Mouse (Mus musculus) granulocyte monocyte progenitor cell, adult 5-6 weeks (primary cell): ENCODE results near the gene Krtdap. TPM values are rescaled to one million over a fixed set of nuclear protein-coding genes. Genes with fewer than 3 reads are reported as not detected.
"Not testable (repeated sequence)": the region's sequence is repeated elsewhere in the genome, so short reads cannot be mapped to it uniquely, and the experiment has no call there.

Experiments used
- ATAC-seq: replicated peaks from 2 replicates; pipeline ENCODE4 v1.8.0; 2016; ENCODE audit warnings: mild to moderate bottlenecking, moderate TSS enrichment, inconsistent platforms; ENCODE audit not compliant: poor library complexity, severe bottlenecking
- total RNA-seq, 2 experiments: library from RNA; stranded (forward) in 1 of 2; stranded (reverse) in 1 of 2; fragments of 200-712, 200-1000 nt in 1 of 2; fragments of >200 nt in 1 of 2; fragmentation: Nextera tagmentation in 1 of 2; gene quantifications; 2 replicates each; pipeline ENCODE4 v1.2.3; 2014 to 2017

The Krtdap gene
- total RNA-seq, 2 experiments from 2014 or later, result not detected

DNA sequence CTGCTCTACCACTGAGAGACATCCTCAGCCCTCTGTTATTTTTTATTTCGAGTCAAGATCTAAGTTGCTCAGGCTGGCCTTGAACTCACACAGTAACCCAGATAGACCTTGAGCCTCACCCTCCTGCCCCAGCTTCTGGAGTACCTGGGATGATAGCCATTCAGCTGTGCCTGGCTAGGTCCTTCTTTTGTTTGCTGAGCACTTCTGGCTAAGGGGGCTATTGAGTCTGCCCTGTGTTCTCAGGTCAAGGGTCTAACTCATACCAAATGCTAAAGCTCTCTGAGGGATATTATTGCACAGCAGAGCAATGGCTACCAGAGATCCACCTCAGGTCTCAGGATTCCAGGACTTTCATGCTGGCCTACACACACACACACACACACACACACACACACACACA, 2.5 kb upstream of the Krtdap start:
- no peak for ATAC-seq

DNA sequence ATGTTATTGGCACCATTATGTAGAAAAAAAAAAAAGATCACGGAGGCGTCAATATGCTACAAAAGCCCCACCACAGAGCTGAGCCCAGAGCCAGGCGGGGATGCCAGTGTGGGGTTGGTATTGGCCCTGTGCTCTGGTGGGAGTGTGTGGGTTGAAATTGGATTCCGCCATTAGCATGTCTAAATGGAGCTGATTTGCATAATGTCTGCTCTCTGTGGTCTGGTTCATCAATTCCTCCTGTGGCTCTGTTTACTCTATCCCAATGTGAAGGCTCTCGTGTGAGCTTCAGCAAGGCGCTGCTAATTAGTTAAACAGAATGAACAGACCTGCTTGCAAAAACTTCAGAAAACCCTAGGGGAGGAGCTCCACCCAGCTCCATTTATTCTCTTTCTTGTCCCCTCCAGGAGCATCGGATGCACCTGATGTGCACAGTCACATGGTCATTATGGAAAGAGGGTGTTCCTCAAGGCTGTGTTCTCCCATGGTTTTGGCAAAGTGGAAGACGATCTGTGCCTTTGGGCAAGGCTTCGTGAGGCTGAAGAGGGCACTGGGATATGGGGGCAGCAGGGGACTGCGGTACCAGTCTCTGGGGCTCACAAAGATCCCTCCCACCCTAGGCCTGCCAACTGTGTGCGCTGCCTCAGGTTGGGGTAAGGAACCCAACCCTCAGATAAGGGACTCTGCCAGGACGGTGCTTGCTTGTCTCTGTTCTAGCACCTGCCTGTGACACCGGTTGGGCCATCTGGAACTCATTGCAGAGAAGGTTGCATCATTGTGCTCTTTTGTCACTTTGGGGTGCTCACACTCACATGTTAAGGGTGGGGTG, 1.8 kb upstream of the Krtdap start:
- ATAC-seq, result 0 out of 2 replicates have a peak, but pooled peaks have one; percentile 41

DNA sequence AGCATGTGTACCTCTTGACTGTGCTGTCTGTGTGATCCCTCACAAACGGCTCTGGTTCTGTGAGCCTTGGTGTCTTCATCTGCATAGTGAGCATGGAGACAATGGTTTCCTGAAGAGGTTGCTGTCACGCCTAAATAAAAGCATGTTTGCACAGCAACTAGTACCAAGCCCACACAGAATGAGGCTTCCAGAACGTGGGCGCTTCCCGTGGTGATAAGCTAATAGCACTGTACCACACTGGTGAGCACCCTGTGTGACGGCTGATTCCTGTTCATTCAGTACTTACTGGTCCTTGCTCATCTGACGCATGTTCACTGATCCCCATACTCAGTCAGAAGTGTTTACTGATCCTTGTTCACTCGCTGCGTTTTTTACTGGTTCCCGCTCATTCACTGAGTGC, 2.4 kb downstream of the Krtdap start:
- ATAC-seq, result no peak

DNA sequence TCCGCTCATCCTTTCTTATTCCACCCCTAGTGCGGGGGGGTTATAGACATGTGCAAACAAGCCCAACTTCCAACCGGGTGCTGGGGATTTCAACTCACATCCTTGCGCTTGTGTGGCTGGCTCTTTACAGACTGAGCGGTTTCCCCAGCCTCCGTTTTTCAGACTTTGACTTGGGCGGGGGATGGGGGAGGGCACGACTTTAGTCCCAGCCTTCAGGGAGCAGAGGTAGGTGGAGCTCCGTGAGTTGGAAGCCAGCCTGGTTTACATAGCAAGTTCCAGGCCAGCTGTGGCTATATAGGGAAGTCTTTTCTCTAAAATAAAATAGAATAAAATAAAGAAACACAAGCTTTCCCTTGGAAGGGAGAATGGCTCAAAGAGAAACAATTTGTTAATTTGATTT, 4.2 kb downstream of the Krtdap start:
- no peak for ATAC-seq

DNA sequence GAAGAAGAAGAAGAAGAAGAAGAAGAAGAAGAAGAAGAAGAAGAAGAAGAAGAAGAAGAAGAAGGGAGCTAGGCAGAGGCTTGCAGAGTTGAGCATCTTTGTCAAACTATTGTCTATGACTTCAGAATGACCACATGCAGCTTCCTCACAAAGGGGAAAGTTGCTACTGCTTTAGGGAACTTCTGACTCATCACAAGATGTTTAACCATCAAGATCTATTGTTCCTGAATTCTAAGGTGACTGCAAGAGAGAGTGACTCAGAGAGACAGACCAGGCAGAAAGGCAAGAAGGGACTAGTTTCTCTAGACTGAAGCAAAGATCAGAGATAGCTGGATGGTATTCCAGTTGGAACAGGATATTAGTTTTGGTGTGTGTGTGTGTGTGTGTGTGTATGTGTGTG, 7.2 kb downstream of the Krtdap start:
- ATAC-seq, result peak; percentile 93

DNA sequence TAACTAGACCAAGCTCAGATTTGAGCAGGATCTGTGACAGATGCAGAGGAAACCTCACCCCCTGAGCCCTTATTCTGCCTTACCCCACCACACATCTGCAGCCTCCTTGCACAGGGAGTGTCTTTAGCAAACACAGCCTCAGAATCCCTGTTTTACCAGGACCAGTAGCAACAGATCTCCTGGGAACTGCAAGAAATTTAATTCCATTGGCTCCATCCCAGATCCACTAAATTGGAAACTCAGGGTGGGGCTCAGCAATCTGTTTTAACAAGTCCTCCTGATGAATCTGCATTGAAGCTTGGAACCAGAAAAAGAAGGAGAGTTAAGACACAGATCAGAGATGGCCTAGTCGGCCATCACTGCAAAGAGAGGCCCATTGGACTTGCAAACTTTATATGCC, 9.1 kb downstream of the Krtdap start:
- no peak for ATAC-seq

DNA sequence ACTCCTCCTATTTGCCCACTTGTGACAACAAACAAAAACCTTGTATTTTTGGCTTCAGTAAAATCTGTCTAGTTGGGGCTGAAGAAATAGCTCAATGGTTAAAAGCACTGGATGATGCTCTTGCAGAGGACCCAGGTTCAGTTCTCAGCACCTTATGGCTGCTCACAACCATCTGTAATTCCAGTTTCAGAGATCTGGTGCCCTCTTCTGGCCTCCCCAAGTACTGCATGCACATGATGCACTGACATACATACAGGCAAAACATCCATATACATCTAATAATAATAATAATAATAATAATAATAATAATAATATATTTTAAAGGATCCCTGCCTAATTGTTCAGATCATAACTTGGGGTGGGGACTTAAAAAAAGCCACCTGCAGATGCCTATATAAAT, 13.0 kb downstream of the Krtdap start:
- no peak for ATAC-seq

DNA sequence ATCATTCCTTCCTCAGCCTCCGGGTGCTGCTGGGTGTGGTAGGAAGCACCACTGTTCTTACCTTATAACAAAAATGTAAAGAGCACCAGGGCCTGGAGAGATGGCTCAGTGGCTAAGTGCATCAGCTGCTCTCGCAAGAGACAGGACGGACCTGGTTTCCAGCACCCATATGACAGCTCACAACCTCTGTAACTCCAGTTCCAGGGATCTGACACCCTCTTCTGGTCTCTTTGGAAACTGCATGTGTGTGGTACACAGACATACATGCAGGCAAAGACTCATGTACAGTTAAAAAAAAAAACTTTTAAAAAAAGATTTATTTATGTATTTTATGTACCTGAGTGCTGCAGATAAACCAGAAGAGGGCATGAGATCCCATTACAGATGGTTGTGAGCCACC, 15.6 kb downstream of the Krtdap start:
- no peak for ATAC-seq

DNA sequence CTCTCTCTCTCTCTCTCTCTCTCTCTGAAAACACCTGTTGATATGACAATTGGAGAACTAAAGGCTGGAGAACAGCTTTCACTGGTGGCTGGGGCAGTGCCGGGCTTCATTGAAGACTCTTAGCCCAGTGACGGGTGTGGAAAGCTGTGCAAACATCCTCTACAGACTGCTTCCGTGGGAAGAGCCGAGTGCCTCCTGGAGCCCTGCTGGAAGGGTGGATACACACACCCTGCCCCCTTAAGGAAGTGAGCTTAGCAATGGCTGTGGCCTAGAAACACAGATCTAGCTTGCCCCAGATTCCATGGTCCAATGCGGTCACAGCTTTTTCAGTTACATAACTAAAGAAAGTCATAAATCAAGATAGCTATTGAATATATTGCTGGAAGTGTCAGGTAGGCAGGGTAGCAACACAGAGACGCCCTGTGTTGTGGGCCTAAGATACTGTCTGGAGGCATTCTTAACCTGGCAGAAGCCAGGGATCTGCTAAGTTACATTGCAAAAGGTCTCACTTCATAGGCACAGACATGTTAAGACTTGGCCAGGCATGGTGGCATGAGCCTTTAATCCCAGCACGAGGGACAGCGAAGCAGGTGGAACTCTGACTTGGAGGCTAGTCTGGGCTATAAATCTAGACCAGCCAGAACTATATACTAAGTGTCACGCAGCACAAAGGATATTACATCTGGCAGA, 16.5 kb downstream of the Krtdap start:
- ATAC-seq, result no peak

DNA sequence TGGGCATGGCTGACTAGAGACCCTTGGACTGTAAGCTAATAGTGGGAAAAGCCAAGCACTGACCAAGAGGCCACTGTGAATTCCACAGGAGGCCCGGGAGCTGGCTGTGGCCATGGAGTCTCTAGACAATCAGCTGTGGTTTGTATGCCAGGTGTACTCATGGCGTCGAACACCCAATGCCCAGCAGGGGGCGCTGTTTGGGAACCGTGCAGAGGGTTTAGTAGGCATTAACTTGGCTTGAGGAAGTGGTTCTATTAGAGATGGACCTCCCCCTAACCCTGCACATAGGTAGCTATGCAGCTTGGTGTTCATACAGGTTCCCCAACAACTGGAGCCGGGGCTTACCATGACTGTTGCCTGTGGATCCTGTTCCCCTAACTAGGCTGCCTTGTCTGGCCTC, 18.2 kb downstream of the Krtdap start:
- peak; percentile 84 for ATAC-seq

DNA sequence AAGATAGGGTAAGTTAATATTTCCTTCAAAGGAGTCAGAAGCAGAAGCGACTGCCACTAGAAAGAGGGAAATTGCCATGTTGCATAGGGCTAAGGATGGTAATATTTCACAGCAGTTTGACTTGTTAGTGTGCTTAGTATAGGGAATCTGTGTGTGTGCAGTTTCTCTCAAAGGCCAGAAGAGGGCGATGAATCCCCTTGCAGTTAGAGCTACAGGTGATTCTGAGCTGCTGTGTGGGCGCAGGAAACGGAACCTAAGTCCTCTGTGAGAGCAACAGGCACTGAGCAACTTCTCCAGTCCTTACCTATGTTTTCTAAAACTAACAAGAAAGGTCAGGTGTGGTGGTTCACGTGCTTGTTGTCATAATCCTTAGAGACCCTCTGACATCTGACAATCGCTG, 22.6 kb downstream of the Krtdap start:
- ATAC-seq, result no peak

DNA sequence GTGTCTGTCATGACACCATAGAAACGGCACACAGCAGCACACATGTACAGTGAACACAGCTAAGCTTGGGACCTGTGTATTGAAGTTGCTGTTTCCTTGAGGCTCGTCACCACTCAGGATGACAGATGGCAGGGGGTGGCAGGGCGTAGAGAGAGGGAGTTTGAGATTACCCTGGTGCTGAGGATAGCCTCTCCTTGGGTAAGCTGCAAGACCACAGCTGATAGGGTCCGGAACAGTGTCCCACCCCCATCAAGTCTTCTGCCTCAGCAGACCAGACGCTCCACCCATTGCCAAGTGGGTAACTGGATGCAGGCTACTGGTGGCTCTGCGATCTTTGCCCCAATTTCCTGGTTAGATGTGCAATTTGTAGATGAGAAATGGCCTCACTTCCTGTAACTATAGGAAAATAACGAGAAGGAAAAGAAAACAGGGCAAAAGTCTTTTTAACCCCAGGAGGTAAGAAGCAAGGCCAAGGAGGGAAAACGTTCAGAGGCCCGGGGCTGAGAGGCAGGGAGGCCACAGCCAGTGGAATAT, 24.1 kb downstream of the Krtdap start:
- peak; percentile 75 for ATAC-seq

DNA sequence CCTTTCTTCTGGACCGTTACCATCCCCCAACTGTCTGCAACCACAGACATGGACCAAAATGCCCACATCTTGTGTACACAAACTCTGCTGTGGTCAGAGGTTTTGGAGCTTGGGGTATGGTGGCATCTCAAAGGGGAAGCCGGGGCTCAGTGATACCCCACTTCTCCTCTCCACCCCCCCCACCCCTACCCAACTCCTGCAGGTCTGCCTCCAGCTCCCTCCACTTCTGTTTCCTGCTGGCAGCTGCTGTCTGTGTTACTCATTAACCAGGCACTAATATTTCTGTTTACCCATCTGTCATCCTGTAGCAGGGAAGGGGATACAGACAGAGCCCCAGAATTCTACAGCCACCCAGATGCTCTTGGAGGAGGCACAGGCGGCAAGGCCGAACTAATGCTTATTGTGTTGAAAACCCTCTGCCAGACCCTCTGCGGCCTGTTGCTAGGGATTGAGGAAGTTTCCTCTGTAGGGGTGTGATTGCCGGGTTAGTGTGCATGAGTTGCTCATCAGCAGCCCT, 24.7 kb downstream of the Krtdap start:
- peak; percentile 81 for ATAC-seq

DNA sequence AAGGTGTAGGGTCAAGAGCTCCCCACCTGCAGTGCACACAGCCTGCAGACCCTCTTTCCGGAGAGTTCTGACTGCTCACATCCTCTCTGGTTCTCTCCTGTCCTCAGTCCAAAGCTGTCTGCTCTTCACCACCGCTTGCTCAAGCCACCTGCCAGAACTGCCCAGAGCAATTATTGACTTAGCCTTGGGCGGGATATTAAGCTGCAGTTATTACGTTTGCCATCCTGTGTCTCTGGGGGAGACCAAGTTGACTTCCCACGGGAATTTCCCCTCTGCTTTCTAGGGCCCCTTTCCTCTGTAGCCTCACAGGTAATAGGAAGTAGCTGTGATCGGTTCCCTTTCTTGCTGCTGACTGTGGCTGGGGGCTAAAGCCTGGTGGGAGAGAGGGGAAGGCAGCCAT, 32.4 kb downstream of the Krtdap start:
- ATAC-seq, result peak; percentile 10; the same call in 1 of the 2 replicates

DNA sequence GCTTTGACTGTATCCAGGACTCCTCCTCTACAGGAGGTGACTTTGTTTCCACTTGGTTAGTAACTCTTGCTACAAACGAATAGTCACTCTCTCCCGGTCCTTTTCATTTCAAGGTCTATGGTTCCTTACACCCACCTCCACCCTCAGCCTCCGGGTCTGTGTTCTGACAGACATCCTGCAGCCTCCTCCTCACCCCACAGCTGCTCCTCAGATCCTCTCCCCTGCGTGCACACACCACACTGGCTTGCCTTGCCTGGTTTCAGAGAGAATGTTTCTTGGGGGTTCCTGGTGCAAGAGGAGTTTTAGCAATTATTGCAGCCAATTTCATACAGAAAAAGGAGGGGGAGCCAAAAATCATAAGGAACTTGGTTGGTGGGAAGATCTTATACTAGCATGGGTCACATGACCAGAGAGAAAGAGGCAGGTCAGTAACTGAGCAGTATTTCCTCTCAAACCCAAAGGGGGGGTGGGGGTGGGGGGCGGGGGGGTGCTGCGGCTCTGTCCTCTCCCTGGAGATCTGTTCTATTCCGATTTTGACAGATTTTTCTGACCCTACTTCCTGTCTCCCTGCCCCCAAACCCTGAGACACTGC, 33.3 kb downstream of the Krtdap start:
- ATAC-seq, result peak; percentile 57

DNA sequence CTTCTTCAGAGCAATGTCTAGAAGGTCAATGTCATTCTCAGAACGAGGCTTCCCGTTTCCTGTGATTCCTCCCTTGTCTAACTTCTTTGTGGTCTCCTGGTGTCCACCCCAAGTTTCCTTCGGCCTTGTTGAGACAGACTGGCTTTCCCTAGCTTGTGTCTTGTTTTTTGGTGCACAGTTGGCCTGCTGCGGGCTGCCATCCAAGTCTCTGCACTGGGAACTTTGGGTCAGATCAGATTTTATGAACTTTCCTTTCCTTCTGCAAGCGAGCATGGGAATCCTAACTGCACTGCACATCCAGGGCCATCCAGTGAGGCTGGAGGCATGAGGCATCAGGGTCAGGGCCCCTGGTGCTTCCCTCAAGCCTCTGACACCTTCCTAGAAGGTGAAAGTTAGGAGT, 33.8 kb downstream of the Krtdap start:
- ATAC-seq, result no peak; the same call in 1 of the 2 replicates

DNA sequence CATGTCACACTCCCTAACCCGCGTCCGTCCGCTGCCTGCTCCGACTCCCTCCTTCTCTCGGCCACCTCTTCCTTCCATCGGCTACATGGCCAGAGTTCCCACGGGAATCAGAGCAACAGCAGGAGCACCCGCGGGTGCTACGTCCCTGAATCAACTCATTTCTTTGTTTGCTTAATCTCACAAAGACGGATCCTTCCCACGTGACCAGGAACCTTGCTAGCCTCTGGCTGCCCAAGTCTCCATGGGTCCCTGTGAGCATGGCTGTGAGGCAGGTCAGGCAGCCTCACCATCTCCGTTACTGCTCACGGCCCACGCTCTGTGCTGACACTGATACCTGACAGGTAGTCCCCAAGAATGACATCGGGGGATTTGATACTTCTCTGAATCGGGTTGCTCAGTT, 36.0 kb downstream of the Krtdap start, which contains the start of gene Ffar2:
Gene Ffar2, minus strand, starts transcription at position 101 of the 400 bp plus-strand sequence.
- no peak for ATAC-seq

DNA sequence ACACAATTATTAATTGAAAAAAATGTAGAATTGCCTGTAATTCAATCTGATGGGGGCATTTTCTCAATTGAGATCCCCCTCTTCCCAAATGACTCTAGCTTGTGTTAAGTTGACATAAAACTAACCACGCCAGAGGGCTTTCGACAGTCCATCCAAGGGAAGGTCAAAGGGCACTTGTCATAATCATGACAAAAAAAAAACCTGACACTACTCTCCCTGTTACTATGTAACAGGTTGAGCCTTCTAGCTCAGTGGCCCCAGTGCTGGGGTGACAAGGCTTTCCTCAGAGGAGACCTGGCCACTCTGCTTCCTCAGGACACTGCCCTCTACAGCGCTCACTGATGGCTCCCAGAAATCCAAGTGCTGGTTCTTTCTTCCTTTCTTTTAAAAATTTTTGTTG, 36.6 kb downstream of the Krtdap start:
- ATAC-seq, result no peak

DNA sequence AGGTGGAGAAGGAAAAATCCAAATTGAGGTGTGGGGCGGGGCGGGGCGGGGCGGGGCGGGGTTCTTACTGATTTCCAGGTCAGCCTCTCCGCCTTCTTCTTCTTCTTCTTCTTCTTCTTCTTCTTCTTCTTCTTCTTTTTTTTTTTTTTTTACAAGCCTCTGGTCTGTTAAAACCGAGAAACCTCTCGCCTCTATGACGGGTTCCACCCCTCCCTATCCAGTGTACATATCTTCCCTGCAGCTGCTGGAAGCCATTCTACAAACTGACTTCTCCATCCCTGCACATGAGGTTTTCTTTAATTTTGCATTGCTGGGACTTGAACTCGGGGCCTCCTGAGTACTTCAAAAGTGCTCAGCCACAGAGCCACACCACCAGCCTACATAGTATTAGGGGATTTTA, 39.0 kb downstream of the Krtdap start:
- ATAC-seq, result no peak

DNA sequence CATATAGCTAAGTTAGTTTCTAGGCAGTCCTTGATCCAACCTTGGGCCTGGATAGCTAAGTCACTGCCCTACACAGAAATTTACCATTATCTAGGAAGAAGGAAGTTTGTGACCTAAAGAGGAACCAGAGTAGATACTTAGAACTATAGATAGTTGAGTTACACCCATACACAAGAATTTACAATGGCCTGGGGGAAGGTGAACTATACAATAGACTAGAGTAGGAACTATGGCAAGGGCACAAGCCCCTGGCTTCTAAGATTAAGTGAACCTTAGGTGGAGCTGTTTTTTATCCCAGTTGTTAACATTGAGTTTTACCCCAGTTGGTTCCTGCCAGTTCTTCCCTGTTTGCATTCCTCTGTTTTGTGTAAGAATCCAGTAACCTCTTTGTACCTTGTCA, 41.2 kb downstream of the Krtdap start:
- not testable (repeated sequence) for ATAC-seq

DNA sequence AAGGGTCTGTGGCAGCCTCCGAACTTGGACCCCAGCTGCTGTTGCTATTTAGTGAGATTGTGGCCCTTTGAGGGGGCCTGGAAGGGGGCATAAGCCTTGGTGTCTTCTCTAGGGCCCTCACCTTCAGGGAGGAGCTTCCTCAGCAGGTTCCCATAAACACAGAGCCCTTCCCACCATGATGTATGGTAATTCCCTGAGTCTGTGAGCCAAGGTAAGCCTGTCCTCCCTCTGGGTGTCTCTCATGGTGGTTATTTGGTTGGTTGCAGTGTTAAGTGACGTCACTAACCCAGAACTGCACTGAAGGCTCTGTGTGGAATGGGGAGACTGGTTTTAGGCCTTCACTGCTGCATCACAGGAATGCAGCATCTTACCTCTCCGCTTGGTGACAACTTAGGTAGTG, 41.7 kb downstream of the Krtdap start:
- no peak for ATAC-seq
